Mouse (Mus musculus): ENCODE data around the gene Arhgef28. TPM values are rescaled to one million over a fixed set of nuclear protein-coding genes. Genes with fewer than 3 reads are reported as not detected.

Gene Arhgef28
- total RNA-seq, 2 experiments from 2014 or later = 5.1 to 7.9 TPM

DNA sequence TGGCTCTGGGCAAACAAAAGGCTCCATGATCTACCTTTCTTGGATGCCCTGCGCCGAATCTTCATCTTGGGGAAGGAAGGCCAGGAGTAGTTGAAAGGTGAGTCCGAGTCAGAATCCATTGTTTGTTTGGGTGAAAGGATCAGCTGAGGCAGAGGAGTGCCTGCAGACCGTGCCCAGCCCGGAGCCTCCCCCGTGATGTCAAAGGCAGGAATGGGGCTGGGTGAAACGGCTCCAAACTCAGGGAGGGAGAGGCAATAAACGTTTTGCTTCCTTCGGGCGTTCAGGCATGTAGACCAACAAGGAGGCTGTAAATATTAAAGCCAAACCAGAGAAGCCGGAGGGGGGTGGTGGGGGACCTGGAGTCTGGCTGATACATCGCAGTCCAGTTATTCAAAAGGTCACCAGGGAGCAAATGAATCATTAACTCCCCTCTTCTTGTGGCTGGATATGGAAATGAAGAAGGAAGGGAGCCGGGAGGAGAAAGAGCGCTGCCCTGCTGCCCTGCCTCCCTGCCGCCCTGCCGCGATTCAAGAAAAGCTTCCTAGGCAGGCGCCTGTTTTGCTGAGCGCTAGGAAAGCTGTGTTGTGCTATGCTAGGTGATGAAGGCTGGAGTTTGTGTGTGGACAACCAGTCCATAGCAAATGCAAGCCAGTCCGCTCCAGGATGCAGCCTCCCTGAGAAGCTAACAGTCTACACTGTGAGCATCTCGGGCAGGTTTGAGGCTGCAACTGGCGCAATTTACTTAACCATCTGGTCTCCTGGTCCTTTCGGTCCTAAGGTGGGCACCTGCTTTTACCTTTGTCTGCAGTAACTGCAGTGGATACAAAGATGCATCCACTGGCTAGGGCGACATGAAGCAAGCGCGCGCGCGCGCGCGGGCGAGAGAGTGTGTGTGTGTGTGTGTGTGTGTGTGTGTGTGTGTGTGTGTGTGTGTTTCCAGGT, 190.0 kb downstream of the Arhgef28 start:
- no peak for DNase-seq

DNA sequence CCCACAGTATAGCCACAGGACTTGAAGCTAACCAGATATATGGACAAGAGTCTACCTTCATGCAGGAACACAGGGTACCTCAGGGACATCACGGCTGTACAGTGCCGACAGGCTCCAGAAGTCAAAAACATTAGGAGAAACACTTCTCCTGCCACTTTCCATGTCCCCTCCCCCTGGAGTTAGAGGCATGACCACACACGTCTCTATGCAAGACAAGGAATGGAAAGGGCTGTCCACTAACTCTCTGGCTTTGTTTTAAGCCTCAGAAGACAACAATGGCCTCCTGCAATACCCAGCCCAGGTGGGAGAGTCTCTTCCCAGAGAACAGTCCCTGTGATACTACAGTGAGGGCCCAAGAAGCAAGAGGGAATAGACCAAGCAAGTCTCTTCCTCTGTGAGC, 191.3 kb downstream of the Arhgef28 start:
- no peak for DNase-seq

DNA sequence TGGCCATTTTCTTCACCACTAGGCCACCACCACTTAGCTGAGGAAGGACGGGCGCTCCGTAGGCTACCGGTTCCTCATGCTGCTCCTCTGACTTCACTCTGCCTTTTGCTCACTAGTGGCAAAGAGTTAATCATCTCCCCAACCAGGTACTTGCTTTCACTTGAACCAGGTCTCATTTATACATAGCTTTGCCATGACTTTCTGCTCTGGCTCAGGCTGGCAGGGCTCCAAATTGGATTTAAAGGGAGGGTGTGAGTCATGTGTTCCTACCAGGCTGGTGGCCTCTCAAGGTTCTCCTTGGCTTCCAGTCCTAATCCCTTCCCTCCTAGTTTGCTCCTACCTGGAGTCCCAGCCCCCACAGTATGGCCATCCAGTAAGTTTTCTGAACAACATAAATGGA, 192.5 kb downstream of the Arhgef28 start:
- DNase-seq = no peak

DNA sequence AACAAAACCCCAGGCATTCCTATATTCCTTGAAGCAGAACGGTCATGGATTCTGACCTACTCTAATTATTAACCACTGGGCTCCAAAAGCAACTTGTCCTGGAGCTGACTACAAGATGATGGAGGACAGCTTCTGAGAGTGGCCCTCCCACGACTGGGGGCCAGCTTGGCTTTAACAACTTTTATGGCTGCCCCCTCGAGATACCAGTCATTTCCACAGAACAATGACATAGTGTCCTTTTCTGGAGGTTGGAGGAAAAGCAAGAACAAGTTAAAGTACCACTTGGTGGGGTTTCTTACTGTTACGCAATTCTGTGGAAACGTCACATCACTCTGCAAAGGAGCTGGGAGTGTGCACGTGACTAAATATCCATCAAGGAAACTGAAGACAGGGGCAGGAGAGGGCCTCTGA, 194.3 kb downstream of the Arhgef28 start:
- no peak for DNase-seq

DNA sequence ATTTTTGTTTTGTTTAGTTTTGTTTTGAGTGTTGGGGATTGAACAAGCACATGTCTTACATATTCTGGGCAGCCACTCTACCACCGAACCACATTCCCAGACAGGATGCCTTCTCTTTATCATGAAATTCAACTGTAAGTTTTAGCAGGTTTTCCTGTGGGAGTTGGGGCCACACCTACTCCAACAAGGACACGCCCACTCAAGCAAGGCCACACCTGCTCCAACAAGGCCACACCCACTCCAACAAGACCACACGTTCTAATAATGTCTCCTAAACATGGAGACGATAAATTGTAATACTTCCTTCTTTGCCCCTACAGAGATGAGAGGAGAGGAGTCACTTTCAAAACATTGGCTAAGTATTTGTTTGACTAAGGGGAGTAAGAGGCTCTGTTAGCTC, 197.2 kb downstream of the Arhgef28 start:
- DNase-seq = peak in 1 of 2 experiments; percentile 35

DNA sequence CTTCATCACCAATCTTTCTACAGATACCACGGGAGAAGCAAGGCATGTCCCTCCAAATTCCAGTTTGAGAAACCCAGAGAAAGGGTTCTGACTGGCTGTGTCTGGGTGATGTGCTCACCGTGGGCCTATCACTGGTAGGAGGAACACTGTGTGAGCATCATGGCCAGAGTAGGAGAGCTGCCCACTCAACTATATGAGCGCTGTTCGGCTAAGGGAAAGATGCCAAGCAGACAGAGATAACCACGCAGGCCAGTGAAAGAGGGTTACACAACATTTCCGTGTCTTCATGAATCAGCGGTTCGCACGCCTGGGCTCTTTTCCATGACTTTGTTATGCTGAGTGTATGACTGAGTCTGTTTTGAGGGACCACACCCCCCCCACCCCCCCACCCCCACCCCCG, 197.7 kb downstream of the Arhgef28 start:
- peak; percentile 80 to 87 for DNase-seq

DNA sequence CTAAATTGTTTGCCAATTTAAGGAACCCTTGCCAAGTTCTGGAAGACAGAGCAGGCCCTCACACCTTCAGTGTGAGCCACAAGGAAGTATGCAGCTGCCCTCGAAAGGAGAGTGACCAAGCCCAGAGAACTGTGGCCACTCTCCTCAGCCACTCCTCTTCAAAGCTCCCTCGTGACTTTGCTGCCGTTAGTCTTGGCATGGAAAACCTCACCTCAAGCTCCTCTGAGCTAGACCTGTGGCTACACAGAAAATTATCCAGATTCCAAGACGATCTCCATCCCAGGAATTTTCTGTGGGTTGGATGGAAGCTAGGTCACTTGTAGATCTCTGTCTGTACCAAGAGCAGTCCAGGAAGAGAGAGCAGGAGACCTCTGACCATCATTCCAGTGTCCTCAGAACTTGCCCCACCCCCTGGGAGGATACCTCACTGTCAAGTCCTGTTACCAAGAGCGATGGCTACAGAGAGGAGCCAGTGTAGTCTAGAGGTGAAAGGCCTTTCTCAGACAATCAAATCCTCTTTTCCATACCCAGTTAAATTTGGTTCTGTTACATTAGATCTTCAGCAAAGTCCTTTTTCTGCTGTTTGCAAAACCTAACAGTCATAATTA, 200.5 kb downstream of the Arhgef28 start:
- no peak for DNase-seq

DNA sequence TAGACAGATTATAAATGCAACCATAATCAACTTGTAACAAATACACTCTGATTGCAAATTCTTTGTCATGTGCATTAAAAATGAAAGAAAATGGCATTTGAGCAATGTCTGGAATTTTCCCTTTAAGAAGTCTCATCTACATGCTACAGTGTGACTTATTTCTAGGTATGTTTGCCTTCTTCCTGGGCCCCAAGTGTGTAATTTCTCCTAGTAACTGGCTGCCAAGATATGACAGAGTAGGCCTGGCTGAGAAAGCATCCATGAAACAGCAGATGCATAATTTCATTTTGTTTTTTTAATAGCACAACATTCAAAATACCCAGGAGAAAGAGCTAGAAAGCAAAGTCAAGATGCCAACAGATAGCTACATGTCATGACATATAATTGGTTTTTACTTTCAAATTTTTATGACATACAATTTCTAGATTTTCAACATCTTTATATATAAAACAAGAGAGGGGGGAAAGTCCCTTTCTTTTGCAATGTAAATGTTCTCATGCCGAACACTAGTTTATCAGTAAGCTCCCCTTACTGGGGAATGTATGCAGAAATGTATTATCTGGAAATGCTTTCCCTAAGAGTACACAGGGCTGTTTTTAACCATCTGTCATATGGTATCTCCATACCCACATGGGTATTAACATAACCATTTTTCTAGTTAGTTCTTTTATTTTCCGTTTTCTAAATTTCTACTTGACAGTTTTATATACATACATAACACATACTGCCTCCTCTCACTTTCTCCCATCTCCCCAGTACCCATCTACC, 201.4 kb downstream of the Arhgef28 start:
- DNase-seq = no peak

DNA sequence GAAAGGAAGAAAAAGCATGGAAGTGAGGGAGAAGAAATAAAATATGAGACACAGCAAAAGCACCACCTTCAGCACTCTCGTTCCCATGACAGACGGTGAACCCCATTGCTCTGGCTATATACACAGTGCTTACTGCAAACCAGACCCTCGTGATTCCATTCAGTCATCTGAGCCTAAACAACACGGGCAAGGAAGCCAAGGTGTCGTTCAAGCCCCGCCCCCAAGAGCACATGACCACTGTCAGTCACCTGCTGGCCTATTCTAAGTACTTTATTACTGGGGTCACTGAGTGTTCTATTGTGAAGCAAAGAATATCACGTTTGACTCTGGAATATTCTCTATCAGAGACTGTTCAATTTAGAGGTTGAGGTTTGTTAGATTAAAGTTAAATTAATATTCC, 202.5 kb downstream of the Arhgef28 start:
- DNase-seq = no peak

DNA sequence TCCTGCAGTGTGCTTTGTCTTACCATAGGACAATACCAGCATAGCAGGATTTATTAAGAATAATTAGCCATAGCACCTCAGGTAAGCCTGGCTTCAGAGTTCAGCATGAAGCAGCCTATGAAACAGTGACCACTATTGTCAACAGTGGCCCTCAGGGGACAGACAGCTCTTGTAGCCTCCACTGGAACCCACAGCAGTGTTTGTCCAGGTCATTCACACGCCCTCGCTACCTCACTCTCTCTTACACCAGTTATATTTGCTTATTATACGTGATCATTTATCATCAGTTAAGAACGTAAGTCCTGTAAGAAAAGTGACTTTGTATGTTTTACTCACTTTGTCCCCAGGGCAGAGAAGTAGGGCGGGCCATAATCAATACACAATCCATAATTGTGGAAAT, 203.6 kb downstream of the Arhgef28 start:
- DNase-seq = no peak

DNA sequence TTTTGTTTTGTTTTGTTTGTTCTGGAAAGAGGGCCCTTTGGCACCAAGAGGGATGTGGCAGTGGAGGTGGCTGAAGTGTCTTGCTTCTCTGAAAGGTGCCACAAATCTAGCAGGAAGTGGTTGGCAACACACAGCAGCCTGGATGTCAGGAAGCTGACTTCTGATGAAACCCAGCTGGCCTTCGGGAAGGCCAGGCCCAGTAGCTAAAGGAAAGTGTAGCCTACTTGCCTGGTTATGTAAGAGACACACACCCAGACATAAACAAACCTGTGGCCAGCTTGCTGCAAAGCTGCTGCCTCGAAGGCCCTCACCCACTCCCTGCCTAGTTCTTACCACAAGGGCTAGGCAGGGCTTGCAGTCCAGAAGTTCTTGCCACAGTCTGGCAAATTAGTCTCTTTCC, 204.1 kb downstream of the Arhgef28 start:
- peak; percentile 61 to 62 for DNase-seq

DNA sequence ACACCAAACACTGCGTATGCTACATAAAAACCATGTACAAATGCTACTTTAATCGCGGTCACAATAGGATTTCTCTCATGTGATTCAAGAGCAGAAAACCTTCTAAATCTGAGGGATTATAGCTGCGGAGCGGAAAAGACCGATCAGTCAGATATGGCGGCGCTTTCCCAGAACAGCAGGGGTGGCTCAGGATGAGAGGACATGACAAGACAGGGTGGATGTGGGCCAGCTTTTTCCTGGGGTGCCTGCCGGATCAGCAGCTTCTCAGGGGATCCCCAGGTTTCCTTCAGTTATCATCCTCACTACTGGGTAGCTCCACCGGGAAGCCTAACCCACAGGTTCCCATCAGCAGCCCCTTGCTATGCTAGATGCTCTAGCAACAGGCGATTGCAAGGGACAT, 204.5 kb downstream of the Arhgef28 start:
- DNase-seq = no peak

DNA sequence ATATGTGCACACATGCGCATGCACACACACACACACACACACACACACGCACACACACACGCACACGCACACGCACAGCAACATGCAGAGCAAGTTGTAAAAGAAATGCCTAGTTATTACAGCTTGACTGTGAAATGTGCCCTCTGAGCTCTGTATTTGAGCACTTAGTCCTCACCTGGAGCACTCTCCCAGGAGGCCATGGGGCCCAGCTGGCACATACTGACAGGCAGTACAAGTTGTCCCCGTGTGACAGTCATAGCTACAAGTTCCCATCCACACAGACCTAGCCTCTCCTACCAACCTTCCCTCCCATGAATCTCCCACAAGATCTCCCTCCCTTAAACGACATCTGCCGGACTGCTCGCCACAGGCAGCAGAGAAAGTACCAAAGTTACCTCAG, 205.4 kb downstream of the Arhgef28 start:
- DNase-seq = no peak

DNA sequence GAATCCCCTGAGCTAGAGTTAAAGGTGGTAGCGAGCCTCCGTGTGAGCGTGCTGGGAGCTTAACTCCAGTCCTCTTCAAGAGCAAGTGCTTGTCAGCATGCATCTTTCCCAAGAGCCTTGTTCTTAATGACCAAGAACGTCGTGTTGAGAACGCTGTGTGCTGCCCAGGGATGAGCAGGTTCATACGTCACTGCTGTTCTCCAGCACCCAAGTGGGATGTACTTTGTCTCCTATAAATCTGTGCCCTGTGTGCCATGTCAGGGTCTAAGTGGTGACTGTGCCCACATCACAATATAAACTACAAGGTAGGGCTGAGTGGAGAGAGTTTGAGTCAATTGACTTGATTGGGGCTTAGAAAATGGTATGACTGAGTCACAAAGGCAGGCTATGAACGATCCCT, 207.1 kb downstream of the Arhgef28 start:
- no peak for DNase-seq

DNA sequence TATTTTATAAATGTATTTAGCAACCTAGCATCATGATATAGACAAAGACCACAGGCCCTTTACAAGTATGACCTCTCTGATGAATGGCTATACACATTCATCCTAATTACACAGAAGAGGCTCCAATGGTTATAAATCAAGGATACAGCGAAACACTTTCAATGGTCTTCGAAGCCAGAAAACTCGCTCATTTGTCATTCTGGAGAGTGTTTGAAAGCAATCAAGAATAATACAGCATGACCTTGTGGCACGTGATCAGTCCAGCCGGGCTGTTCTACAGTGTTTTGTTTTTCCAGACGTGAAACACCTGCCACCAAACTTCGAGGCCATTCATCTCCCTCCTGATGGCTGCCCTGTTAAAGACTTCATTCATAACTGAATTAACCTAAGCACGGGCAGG, 207.7 kb downstream of the Arhgef28 start:
- DNase-seq = no peak

DNA sequence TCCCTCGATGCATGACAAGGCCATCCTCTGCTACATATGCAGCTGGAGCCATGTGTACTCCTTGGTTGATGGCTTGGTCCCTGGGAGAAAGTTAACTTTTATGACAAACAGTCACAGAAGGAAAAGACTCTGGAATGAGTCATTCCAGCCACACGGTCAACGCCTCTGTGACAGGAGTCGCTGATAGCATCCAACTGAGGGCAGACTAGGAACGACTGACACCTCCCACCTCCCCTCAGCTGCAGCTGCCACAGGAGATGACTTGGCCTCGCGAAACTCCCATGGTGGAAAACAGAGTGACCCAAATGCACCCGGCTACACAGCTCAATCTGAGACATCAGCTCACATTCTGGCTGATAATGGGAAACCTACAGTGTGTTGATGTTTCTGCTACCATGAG, 215.3 kb downstream of the Arhgef28 start:
- no peak for DNase-seq

DNA sequence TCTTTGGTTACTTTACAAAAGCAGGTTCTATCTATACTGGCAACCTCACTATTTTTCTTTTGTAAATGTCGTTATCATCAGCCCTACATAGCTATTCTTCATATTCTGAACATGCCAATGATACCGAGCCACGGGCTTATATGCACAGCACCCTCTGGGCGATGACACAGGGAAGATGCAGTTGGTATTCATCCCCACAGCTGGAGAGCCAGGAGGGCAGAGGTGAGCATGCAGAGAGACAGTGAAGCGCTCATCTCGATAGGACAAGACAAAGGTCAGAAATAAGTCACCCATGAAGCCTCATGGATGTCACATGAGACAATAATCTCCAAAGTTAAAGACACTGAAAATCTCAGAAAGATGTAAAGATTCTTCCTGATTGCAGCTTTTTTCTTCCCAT, 217.4 kb downstream of the Arhgef28 start:
- DNase-seq = no peak

DNA sequence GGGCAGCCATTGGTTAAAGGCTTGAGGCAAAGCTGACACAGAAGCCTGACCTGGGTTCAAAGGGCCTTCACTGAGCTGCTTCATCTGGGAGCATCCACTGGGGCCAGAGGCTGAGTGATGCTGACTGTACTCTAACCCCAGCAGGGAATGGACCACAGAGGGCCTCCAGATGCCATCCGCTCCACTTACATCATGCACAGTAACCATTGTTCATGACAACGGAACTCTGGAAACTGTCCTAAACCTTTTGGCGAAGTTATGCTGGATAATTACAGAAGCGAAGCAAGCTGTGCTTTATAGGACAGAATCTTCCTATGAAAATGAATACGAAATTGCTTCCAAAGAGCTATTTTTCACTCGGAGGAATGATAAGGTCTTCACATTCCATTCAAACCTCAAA, 219.5 kb downstream of the Arhgef28 start:
- DNase-seq = no peak

DNA sequence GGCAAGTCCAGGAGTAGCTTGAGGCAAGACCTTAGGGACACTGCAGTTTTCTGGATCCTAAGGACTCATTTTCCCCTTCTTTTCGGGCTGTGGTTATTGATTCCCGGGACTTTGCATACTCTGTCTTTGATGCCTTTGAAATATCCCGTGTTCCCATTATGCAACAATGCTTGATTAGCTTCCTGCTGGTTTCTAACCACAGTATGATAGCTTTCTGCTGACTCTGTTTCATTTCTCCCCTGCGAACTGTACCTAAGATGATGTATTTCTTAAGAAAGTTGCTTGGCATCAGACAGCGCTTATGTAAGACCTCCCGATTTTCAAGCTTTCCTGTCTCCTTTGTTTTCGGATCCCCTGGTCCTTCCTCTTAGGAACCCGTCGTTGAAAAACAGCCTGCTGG, 229.1 kb downstream of the Arhgef28 start:
- DNase-seq = no peak

DNA sequence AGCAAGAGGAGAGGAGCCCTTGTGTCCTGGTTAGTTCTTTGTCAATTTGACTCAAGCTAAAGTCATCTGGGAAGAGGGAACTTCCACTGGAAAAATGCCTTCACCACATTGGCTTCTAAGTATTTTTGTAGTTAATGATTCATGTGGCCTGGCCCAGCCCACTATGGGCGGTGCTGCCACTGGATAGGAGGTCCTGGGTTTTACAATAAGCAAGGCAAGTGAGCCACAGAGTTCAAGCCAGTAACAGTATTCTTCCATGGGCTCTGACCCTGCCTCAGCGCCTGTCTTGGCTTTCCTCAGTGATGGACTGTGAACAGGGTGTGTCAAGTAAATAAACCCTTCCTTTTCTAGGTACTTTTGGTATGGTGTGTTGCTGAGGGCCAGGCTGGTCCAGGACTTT, 229.6 kb downstream of the Arhgef28 start:
- peak in 1 of 2 experiments; percentile 12 for DNase-seq

DNA sequence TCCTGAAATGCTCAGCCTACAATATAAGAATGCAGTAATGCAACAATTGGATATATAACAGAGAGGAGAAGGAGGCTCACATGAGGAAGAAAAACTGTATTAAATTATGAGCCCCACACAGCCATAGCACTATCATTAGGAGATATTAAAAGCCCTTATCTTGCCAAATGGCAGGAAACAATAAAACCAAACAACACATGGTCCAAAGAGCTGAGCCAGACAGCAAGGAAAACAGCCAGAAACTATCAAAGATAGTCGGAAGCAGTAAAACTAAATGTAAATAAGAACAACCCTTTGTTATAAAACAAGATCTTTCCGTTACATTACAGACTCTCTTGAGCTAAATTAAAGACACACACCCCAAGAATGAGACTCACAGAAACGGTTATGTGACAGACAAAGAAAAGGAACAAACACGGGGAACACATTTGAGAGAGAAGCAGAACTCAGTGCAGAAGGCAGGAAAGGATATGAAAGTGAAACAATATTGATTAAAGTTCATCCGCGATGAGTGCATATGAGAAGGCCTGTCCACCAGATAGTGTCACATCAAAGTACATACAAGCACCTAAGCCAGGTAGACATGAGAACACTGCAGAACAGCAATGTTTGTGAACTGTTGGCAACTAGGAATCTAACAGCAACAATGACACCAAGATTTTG, 231.6 kb downstream of the Arhgef28 start:
- no peak for DNase-seq

DNA sequence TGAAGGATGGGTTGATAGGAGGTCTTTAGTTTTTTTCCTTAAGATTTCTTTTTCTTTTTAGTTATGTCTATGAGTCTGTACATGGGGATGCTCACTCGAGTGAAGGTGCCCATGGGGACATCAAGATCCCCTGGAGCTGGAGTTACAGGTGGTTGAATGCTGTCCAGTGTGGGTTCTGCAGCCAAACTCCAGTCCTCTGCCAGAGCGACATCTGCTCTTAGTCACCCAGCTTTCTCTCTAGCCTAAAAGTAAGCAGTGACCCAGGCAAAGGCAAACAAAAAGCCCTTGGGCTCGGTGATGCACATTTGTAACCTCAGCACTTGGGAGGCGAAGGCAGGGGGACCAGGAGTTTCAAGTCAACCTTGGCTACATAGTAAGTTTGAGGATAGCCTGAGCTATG, 232.3 kb downstream of the Arhgef28 start:
- peak in 1 of 2 experiments; percentile 21 for DNase-seq
